Mouse (Mus musculus): ENCODE data around the gene Aif1.

Gene Aif1

DNA sequence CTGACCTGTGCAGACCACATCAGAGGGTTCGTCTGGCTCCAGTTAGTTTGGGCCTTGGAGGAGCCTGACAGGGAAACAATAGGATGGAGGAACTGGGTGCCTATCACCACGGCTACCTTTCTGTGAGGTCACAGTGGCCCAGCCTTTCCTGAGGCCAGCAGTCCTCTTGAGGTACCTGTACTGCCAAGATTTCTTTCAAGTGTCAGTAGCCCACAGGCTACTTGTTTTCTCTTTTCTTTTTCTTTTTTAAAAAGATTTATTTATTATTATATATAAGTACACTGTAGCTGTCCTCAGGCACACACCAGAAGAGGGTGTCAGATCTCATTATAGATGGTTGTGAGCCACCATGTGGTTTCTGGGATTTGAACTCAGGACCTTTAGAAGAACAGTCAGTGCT, at the start of gene Aif1:
Aif1 (minus strand) TSS at position 101 of the 400 bp plus-strand sequence.
- DNase-seq (ENCODE audit: low read depth in 2 of 2, low spot score in 2 of 2) = no peak

GRCm38 (mm10) chr17:35225456-35225855, 49.6 kb upstream of the Aif1 start:
- no peak for DNase-seq (ENCODE audit: low read depth in 2 of 2, low spot score in 2 of 2)

DNA sequence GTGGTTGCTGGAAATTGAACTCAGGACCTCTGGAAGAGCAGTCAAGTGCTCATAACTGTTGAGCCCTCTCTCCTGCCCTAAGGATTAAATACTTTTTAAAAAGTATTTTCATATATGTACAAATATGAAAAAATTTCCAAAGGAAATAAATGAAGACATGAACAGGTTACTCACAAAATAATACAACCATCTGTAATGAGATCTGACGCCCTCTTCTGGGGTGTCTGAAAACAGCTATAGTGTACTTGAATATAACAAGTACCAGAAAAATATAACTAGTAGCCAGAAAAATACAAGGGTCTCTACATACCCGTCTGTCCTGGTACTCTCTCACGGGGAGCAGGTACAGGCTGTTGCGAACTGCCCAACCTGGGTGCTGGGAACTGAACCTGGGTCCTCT, 48.8 kb upstream of the Aif1 start:
- no peak for DNase-seq (ENCODE audit: low read depth in 2 of 2, low spot score in 2 of 2)

DNA sequence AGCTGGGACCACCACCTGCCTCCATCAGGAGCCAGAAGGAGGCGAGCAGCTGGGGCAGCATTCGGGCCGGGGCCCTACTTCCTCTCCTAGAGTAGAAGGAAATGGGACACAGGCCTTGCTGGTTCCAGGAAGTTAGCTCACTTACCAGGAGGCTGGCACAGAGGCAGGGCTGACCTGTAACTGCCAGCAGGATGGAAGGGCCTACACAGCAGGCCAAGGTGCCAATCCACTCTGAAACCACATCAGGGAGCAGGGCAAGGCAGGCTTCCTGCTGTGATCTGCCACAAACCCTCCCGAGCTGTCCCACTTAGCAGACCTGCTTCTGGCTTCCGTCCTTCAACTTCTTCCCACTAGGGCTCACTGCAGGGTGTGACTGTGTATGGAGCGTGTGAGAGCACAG, 46.4 kb upstream of the Aif1 start:
- no peak for DNase-seq (ENCODE audit: low read depth in 2 of 2, low spot score in 2 of 2)

GRCm38 (mm10) chr17:35220156-35220952, 44.5 kb upstream of the Aif1 start, which contains the start of gene Gm16181:
Gm16181 (plus strand) TSS chr17:35220834.
- DNase-seq (ENCODE audit: low read depth in 2 of 2, low spot score in 2 of 2) = no peak

GRCm38 (mm10) chr17:35219601-35220041, 43.8 kb upstream of the Aif1 start:
- peak in 1 of 2 experiments; percentile 26 for DNase-seq (ENCODE audit: low read depth in 2 of 2, low spot score in 2 of 2)

GRCm38 (mm10) chr17:35218516-35219193, 42.8 kb upstream of the Aif1 start:
- DNase-seq (ENCODE audit: low read depth in 2 of 2, low spot score in 2 of 2) = peak in 1 of 2 experiments; percentile 39

- DNase-seq (ENCODE audit: low read depth in 2 of 2, low spot score in 2 of 2) = no peak
These were observed 37.2 kb upstream of the Aif1 start for GRCm38 (mm10) chr17:35213071-35213470.

- no peak for DNase-seq (ENCODE audit: low read depth in 2 of 2, low spot score in 2 of 2)
These were observed 34.7 kb upstream of the Aif1 start for GRCm38 (mm10) chr17:35210593-35210992.

DNA sequence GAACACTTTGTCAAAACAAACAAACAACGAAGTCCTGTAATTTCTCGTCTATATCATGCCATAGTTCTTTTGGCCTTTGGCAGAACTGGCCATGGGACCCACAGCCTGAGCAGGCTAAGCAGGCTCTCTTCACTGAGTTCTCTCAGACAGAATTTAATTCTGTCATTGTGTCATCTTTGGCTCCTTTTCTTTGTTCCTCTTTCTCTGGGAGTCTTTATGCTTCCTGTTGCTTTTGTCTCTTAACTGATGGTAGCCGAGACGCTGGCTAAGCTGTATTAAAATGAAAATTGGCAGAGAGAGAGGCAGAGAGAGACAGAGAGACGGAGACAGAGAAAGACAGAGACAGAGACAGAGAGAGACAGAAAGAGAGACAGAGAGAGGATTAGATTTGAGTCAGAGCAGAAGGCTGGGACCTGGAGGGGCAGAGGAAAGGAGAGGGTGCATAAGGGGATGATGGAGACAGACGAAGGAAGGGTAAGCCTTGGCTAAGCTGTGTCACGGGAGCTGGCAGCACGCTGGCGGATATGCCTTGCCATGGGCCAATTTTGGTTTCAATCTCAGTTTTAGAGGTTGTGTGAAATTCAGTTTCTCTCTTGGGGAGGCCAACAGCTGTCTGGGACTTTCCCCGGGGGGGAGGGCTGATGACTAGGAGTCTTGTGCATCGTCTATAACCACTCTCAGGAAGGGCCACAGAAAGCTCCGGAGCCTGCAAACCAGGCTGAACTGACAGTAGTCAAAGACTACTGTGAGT, 34.1 kb upstream of the Aif1 start:
- DNase-seq (ENCODE audit: low read depth in 2 of 2, low spot score in 2 of 2) = no peak

GRCm38 (mm10) chr17:35205380-35205769, 29.5 kb upstream of the Aif1 start:
- no peak for DNase-seq (ENCODE audit: low read depth in 2 of 2, low spot score in 2 of 2)

GRCm38 (mm10) chr17:35204494-35205379, 28.9 kb upstream of the Aif1 start, which contains the start of gene Lta:
Lta (minus strand) TSS chr17:35205351.
- peak; percentile 70 to 76 for DNase-seq (ENCODE audit: low read depth in 2 of 2, low spot score in 2 of 2)

DNA sequence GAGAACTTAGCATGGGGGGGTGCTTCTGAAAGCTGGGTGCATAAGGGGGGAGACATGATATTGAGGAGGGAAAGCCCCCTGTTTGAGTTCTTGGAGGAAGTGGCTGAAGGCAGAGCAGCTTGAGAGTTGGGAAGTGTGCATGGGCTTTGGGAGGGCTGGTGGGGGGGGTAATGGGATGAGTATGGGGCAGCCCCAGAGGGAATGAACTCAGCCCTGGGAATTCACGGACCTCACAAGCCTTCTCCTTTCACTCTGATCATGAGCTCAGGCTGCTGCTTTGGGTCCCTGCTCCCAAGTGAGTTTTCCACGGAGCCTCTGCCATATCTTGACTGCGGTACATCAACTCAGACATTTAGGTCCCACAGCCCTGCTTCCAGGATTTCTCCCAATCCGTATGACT, 26.6 kb upstream of the Aif1 start:
- DNase-seq (ENCODE audit: low read depth in 2 of 2, low spot score in 2 of 2) = no peak

GRCm38 (mm10) chr17:35201787-35202186, 25.9 kb upstream of the Aif1 start, which contains the start of gene Tnf:
Tnf (minus strand) TSS chr17:35202007.
- peak; percentile 55 to 63 for DNase-seq (ENCODE audit: low read depth in 2 of 2, low spot score in 2 of 2)

DNA sequence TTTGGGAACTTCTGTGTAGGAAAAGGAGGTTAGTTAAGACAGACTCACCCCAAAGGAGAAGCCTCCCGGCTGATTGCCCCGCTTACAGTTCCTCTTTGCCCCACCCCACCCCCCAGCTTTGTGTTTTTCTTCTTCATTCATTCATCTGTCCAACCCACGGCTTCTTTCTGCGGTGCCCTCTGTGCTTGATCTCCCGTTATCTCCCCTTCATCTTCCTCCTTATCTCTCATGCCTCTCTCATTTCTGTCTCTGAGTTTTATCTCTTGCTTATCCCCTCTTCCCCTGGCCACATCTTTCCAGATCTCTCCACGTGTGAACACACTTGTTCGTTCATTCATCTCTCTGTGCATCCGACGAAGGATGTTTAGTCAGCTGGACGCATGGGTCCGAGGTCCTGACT, 25.3 kb upstream of the Aif1 start:
- no peak for DNase-seq (ENCODE audit: low read depth in 2 of 2, low spot score in 2 of 2)

DNA sequence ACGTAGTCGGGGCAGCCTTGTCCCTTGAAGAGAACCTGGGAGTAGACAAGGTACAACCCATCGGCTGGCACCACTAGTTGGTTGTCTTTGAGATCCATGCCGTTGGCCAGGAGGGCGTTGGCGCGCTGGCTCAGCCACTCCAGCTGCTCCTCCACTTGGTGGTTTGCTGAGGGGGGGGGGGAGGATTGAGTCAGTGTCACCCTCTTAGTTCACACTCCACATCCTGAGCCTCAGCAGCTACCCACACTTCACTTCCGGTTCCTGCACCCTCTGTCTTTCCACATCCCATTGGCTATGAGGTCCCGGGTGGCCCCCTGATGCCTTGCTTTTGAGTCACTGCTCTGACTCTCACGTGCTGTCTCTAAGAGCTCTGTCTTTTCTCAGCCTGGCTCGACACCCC, 24.5 kb upstream of the Aif1 start:
- peak; percentile 84 to 86 for DNase-seq (ENCODE audit: low read depth in 2 of 2, low spot score in 2 of 2)

DNA sequence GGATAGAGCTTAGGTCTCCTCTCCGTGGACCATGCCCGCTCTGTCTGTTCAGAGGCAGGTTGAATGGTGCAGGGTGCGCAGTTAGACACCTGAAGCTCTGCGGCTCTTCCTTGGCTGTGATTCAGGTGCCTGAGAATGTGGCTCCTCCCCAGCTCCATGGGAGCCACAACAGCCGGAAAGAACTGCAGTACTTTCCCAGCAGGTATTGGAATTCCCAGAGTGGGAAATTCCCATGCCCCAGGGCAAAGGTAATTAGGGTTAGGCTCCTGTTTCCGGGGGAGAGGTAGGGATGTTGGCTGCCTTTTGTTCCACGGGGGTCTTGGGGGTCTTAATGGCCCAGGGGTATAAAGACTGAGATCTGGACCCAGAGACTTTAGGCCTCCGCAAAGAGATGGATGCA, 23.1 kb upstream of the Aif1 start:
- DNase-seq (ENCODE audit: low read depth in 2 of 2, low spot score in 2 of 2) = no peak

DNA sequence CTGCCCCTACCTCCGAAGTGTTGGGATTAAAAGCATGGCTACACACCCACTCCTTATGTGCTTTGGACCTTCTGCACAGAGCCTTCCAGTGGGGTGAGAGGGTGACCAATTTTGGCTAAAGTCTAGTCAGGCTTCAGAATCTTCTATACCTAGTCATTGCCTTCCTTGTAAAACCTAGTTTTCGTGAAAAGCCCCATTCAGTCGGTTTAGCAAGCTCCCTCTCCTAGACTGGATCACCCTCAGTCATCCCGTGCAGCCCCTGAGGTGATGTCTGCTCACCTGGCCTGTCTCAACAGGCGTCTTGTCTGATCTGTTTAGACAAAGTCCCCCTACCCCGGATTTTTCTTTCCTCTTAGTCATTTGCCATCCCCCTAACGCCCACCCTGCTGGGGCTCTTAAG, 22.2 kb upstream of the Aif1 start:
- no peak for DNase-seq (ENCODE audit: low read depth in 2 of 2, low spot score in 2 of 2)

DNA sequence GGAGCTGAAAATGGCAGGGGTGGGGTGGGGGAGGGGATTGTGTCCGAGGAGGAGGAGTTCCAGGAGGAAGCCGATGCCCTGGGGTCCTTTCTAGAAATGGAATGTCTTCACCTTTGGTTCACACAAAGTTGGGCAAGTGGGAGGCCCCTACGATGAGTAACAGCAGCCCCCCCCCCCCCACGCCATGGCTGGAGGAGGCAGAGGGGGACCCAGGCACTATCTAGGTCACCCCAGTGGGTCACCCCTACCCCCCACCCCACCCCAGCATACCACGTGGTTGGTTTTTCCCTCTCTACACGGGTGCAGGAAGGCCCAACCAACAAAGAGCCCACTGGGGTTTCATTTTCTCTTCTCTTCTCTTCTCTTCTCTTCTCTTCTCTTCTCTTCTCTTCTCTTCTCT, 21.3 kb upstream of the Aif1 start:
- no peak for DNase-seq (ENCODE audit: low read depth in 2 of 2, low spot score in 2 of 2)

GRCm38 (mm10) chr17:35196321-35196641, 20.4 kb upstream of the Aif1 start:
- no peak for DNase-seq (ENCODE audit: low read depth in 2 of 2, low spot score in 2 of 2)
